Mouse (Mus musculus): ENCODE results near the gene Pgm2. TPM values are rescaled to one million over a fixed set of nuclear protein-coding genes. Genes with fewer than 3 reads are reported as not detected.

The Pgm2 gene
- total and polyA plus RNA-seq, 3 experiments = 3.4 to 6.4 (median 5.4) TPM

DNA sequence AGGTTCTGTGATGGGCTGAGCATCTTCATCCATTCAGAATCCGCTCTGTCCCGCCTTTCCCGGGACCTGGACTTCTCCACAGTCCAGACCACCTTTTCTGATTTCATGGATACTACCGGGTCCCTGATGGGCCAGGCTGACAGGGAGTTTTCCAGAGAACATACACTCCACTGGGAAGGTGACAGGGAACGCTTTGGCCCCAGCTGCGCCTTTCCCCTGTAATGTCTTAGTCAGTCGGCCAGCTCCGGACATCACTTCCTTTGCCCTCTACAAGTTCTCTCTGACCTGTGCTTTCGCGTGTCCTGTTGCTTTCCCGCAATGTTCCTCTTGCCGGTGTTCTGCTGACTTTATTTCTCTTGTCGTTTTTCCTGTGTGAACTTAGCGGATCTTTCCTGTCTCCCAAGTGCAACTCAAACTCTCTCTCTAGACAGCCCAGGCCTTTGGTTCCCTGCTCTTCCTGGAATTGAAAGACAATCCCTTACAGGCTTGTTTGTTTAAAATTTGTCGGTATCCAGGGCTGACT is 660 bp downstream of the Pgm2 start:
- WGBS = 4% methylated on average over 15 of the region's 15 CpGs
- 0 out of 2 replicates have a peak, but pooled peaks have one; percentile 14 for TF ChIP-seq POLR2A (IDR thresholded peaks at IDR 0.05; ENCODE audit: insufficient read depth, low read depth, low read length)
- TF ChIP-seq EP300 (IDR thresholded peaks at IDR 0.05; ENCODE audit: insufficient read depth, low read depth, low read length) = no peak
- Histone ChIP-seq H3K4me1 (ENCODE audit: control insufficient read depth, insufficient read depth, low read length) (peaks cover 6% of the 10 kb centered on the region), H3K9ac (ENCODE audit: low read depth, low read length) (peak overlapping the region; percentile 69), H3K27me3 (ENCODE audit: control insufficient read depth, insufficient read depth, low read length) (no peaks in the 10 kb centered on the region; the same call in 1 of the 2 replicates), H3K79me2 (replicated peaks; ENCODE audit: control insufficient read depth, insufficient read depth, low read length) (0 out of 2 replicates have a peak, but pooled peaks cover 3% of the 10 kb centered on the region), H3K27ac (peak overlapping the region; percentile 86), H3K4me3 (peak overlapping the region; percentile 73), H3K36me3 (ENCODE audit: control insufficient read depth, insufficient read depth, low read length) (peaks cover 1% of the 10 kb centered on the region; the same call in 1 of the 2 replicates)
- intact Hi-C loops (cut with DNase I) = loop anchor here (2.0 to 5.0 kb wide), 2 partner anchors 125 to 179 kb away; partner anchors contain the start of gene Rell1
- peak; percentile 58 to 63 for DNase-seq

DNA sequence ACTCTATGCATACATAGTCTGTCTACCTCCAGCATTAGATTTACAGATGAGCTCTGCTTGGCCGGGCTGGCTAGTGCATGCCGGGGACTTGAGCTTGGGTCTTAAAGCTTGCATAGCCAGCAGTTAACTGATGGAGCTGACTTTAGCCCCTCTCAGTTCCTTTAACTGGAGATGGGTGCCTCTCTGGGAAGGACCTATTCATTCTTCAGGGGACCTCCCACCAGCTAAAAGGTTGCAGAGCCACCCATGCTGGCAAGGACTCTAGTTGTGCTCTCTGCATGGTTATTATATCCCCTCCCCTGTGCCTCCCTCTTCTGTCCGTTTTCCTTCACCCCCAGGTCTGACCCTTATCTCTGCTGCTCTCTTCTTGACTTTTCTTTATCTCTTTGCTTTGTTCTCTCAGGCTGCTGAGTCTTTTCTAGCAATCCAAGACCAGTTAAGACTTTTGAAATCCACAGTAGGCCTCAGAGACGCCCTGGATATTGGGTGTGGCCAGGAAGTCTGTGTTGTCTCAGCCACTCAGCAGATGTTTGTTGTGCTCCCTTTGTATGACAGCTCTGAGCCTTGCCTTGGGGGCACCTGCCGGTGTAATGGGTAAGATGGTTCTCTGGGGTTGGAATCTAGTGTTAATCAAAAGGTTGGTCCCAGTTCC is 2.7 kb downstream of the Pgm2 start:
- intact Hi-C loops (cut with DNase I) = no loop called here

DNA sequence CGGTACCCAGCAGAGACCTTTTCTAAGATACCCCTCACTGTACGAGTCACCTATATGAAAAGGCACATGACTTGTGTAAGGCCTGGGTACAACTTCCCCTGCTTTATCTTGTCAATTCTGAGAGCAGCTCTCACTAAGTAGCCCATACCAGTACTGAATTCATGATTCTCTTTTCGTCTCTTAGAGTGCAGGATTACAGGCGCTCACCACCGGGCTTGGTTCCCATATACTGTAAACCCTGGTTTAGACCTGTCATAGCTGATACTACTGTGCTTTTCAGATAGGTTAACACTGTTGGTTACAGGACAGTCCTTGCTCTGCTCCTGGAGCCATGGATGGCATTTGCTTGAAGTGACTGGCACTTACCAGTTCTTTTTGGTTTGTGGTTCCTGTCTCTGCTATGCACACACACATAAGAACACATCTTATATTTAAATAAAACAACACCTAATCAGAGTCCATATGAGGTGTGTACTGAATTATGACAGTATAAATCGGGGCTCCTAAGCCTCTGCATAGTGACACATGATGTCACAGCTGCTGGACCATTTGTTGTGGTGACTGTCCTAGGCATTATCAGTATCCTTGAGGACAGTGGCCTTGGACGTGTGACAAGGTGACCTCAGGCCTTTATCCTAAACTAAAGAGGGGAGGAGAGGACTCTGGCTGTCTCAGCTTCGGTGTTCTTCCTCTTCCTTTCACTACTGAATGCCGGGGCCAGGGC is 9.4 kb downstream of the Pgm2 start:
- H3K9ac ChIP-seq (ENCODE audit: low read depth, low read length) = no peak overlapping the region
- intact Hi-C loops (cut with DNase I) = no loop called here
- WGBS = 64% methylated on average over 9 of the region's 9 CpGs
- H3K27ac ChIP-seq = no peak overlapping the region
- no peak overlapping the region for H3K4me3 ChIP-seq
- no peaks in the 10 kb centered on the region for H3K79me2 ChIP-seq (replicated peaks; ENCODE audit: control insufficient read depth, insufficient read depth, low read length)
- H3K36me3 ChIP-seq (ENCODE audit: control insufficient read depth, insufficient read depth, low read length) = no peaks in the 10 kb centered on the region
- no peaks in the 10 kb centered on the region for H3K4me1 ChIP-seq (ENCODE audit: control insufficient read depth, insufficient read depth, low read length)
- no peak for DNase-seq
- no peaks in the 10 kb centered on the region for H3K27me3 ChIP-seq (ENCODE audit: control insufficient read depth, insufficient read depth, low read length)
- TF ChIP-seq POLR2A (IDR thresholded peaks at IDR 0.05; ENCODE audit: insufficient read depth, low read depth, low read length) = no peak
- TF ChIP-seq EP300 (IDR thresholded peaks at IDR 0.05; ENCODE audit: insufficient read depth, low read depth, low read length) = no peak
- TF ChIP-seq CTCF (IDR thresholded peaks at IDR 0.05) = no peak

More for the DNA sequence above, 2.7 kb downstream of the Pgm2 start:
- DNase-seq = no peak
- H3K9ac ChIP-seq (ENCODE audit: low read depth, low read length) = no peak overlapping the region
- H3K27me3 ChIP-seq (ENCODE audit: control insufficient read depth, insufficient read depth, low read length) = no peaks in the 10 kb centered on the region
- H3K79me2 ChIP-seq (replicated peaks; ENCODE audit: control insufficient read depth, insufficient read depth, low read length) = 0 out of 2 replicates have a peak, but pooled peaks cover 3% of the 10 kb centered on the region
- H3K36me3 ChIP-seq (ENCODE audit: control insufficient read depth, insufficient read depth, low read length) = peaks cover 1% of the 10 kb centered on the region; the same call in 1 of the 2 replicates
- peaks cover 6% of the 10 kb centered on the region for H3K4me1 ChIP-seq (ENCODE audit: control insufficient read depth, insufficient read depth, low read length)
- WGBS = 62% methylated on average over 5 of the region's 5 CpGs
- H3K27ac ChIP-seq = no peak overlapping the region
- no peak overlapping the region for H3K4me3 ChIP-seq
- TF ChIP-seq EP300 (IDR thresholded peaks at IDR 0.05; ENCODE audit: insufficient read depth, low read depth, low read length) (no peak), CTCF (IDR thresholded peaks at IDR 0.05) (no peak), POLR2A (IDR thresholded peaks at IDR 0.05; ENCODE audit: insufficient read depth, low read depth, low read length) (no peak)

DNA sequence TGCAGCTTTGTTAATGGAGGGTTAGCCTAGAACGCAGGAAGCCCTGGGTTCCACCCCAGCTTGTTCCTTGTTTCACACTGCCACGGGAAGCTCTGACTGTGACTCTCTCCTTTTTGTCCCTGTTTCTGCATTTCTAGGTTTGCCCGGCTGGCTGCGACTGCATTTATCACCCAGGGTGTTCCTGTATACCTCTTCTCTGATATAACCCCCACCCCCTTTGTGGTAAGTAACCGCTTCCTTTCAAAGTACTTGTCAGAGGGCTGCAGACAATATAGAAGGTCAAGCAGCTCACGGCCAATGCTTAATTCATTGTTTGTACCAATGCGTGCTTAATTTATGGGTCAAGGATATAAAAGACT is 9.9 kb downstream of the Pgm2 start:
- Histone ChIP-seq H3K4me1 (ENCODE audit: control insufficient read depth, insufficient read depth, low read length) (no peaks in the 10 kb centered on the region), H3K79me2 (replicated peaks; ENCODE audit: control insufficient read depth, insufficient read depth, low read length) (no peaks in the 10 kb centered on the region), H3K9ac (ENCODE audit: low read depth, low read length) (no peak overlapping the region), H3K36me3 (ENCODE audit: control insufficient read depth, insufficient read depth, low read length) (no peaks in the 10 kb centered on the region), H3K27me3 (ENCODE audit: control insufficient read depth, insufficient read depth, low read length) (no peaks in the 10 kb centered on the region), H3K27ac (no peak overlapping the region), H3K4me3 (no peak overlapping the region)
- 60% methylated on average over 7 of the region's 7 CpGs for WGBS
- intact Hi-C loops (cut with DNase I) = no loop called here
- DNase-seq = no peak
- no peak for TF ChIP-seq EP300 (IDR thresholded peaks at IDR 0.05; ENCODE audit: insufficient read depth, low read depth, low read length)

DNA sequence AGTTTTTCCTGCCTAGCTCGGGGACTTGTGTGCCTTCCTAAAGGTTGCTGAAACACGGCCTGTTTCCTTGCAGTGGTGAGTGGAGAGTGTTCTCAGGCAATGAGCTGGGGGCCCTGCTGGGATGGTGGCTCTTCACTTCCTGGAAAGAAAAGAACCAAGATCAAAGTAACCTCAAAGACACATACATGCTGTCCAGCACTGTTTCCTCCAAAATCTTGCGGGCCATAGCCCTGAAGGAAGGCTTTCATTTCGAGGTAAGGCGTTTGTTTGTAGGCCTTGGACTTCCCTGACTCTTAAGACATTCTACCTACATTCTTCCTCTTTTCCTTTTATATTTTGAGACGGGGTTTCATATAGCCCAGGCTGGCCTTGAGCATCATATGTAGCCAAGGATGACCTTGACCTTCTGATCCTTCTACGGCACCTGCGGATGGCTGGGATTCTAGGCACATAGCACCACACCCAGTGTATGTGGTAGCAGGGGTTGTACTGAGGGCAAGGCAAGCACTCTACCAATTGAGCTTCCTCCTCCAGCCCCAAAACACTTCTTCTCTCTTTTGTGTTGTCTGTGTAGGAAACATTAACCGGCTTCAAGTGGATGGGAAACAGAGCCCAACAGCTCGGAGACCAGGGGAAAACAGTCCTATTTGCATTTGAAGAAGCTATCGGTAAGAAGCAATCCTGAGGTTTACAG is 15.0 kb downstream of the Pgm2 start:
- H3K4me1 ChIP-seq (ENCODE audit: control insufficient read depth, insufficient read depth, low read length) = no peaks in the 10 kb centered on the region
- H3K27ac ChIP-seq = no peak overlapping the region
- no peak overlapping the region for H3K9ac ChIP-seq (ENCODE audit: low read depth, low read length)
- DNase-seq = no peak
- peaks cover 3% of the 10 kb centered on the region for H3K36me3 ChIP-seq (ENCODE audit: control insufficient read depth, insufficient read depth, low read length)
- whole genome bisulfite sequencing = 92% methylated on average over 11 of the region's 11 CpGs
- no peak overlapping the region for H3K4me3 ChIP-seq
- TF ChIP-seq EP300 (IDR thresholded peaks at IDR 0.05; ENCODE audit: insufficient read depth, low read depth, low read length) (no peak), POLR2A (IDR thresholded peaks at IDR 0.05; ENCODE audit: insufficient read depth, low read depth, low read length) (no peak), CTCF (IDR thresholded peaks at IDR 0.05) (no peak)
- H3K27me3 ChIP-seq (ENCODE audit: control insufficient read depth, insufficient read depth, low read length) = no peaks in the 10 kb centered on the region
- H3K79me2 ChIP-seq (replicated peaks; ENCODE audit: control insufficient read depth, insufficient read depth, low read length) = no peaks in the 10 kb centered on the region
- intact Hi-C loops (cut with DNase I) = no loop called here
